Mouse (Mus musculus) midbrain, embryonic 11.5 days (tissue): ENCODE results near the gene Exoc6b. TPM values are rescaled to one million over a fixed set of nuclear protein-coding genes. Genes with fewer than 3 reads are reported as not detected.

Source experiments
- ATAC-seq: fragments of 200-750 bp; cut with Nextera tagmentation; 2 replicates; pipeline ENCODE4 v1.8.0; 2017; ENCODE audit warnings: moderate TSS enrichment, moderate library complexity; ENCODE audit not compliant: low FRiP score
- DNase-seq: peaks from one replicate; pipeline ENCODE4 v3.0.0; 2015; ENCODE audit warnings: low spot score; ENCODE audit errors: missing footprints
- H3K27ac ChIP-seq: fragments of 300-500 bp; sonication (generic); 2 replicates; pipeline ENCODE4 v1.5.1; 2014; ENCODE audit warnings: low read depth, low read length
- H3K27me3 ChIP-seq: fragments of 300-500 bp; sonication (generic); 2 replicates; pipeline ENCODE4 v1.6.1; 2014; ENCODE audit warnings: mild to moderate bottlenecking, low read length, moderate library complexity, mixed read lengths; ENCODE audit not compliant: control insufficient read depth, insufficient read depth
- H3K36me3 ChIP-seq: fragments of 300-500 bp; sonication (generic); 2 replicates; pipeline ENCODE4 v1.6.1; 2014; ENCODE audit warnings: mild to moderate bottlenecking, low read length, moderate library complexity, mixed read lengths; ENCODE audit not compliant: control insufficient read depth, insufficient read depth
- H3K4me1 ChIP-seq: fragments of 300-500 bp; sonication (generic); 2 replicates; pipeline ENCODE4 v1.6.1; 2014; ENCODE audit warnings: low read length; ENCODE audit not compliant: control insufficient read depth, insufficient read depth
- H3K4me2 ChIP-seq: fragments of 300-500 bp; sonication (generic); 2 replicates; pipeline ENCODE4 v1.6.1; 2014; ENCODE audit warnings: mild to moderate bottlenecking, moderate library complexity
- H3K4me3 ChIP-seq: fragments of 300-500 bp; sonication (generic); 2 replicates; pipeline ENCODE4 v1.5.1; 2014; ENCODE audit warnings: low read depth, low read length
- H3K9ac ChIP-seq: fragments of 300-500 bp; sonication (generic); 2 replicates; pipeline ENCODE4 v1.6.1; 2014; ENCODE audit warnings: low read length
- H3K9me3 ChIP-seq: fragments of 300-500 bp; sonication (generic); 2 replicates; pipeline ENCODE4 v1.6.1; 2016; ENCODE audit warnings: low read length; ENCODE audit not compliant: control insufficient read depth
- WGBS: fragments of 180-500 bp; shearing (Covaris S2); extraction: QIAGEN DNeasy Blood & Tissue Kit; methylation state at CpG from one replicate; pipeline ENCODE4 v1.1.7; 2014; 5-methylcytosine and 5-hydroxymethylcytosine counted together
- polyA plus RNA-seq: library from polyadenylated mRNA; unstranded; fragments of >200 nt; fragmentation: Nextera tagmentation; extraction: Ambion mirVana; gene quantifications from 2 replicates; pipeline ENCODE4 v1.2.1, GENCODE M21; 2014

Gene Exoc6b
- polyA plus RNA-seq, 1 experiment from 2014 or later = 32.0 TPM

GRCm38 (mm10) chr6:84657091-84657490 is 412.2 kb downstream of the Exoc6b start:
- no peaks in the 10 kb centered on the region for H3K27me3 ChIP-seq
- H3K36me3 ChIP-seq = no peaks in the 10 kb centered on the region
- H3K4me2 ChIP-seq = no peak overlapping the region
- H3K9ac ChIP-seq = no peak overlapping the region
- ATAC-seq (no peak), DNase-seq (no peak)
- H3K4me1 ChIP-seq = no peaks in the 10 kb centered on the region
- H3K27ac ChIP-seq = no peak overlapping the region
- H3K4me3 ChIP-seq = no peak overlapping the region
- H3K9me3 ChIP-seq = no peaks in the 10 kb centered on the region
- 29% methylated on average over 1 of the region's 1 CpGs for WGBS

GRCm38 (mm10) chr6:84656680-84657079 is 412.6 kb downstream of the Exoc6b start:
- 46% methylated on average over 2 of the region's 2 CpGs for WGBS
- Histone ChIP-seq H3K9ac (no peak overlapping the region), H3K27me3 (no peaks in the 10 kb centered on the region), H3K9me3 (no peaks in the 10 kb centered on the region), H3K4me3 (no peak overlapping the region), H3K36me3 (no peaks in the 10 kb centered on the region), H3K27ac (no peak overlapping the region), H3K4me2 (no peak overlapping the region), H3K4me1 (no peaks in the 10 kb centered on the region)
- no peak for DNase-seq
- ATAC-seq = no peak

GRCm38 (mm10) chr6:84651902-84652301 is 417.4 kb downstream of the Exoc6b start:
- Histone ChIP-seq H3K4me1 (no peaks in the 10 kb centered on the region), H3K4me3 (no peak overlapping the region), H3K27ac (no peak overlapping the region), H3K9ac (no peak overlapping the region), H3K4me2 (no peak overlapping the region), H3K27me3 (no peaks in the 10 kb centered on the region), H3K9me3 (no peaks in the 10 kb centered on the region), H3K36me3 (no peaks in the 10 kb centered on the region)
- 88% methylated on average over 3 of the region's 3 CpGs for WGBS
- DNase-seq = no peak
- ATAC-seq = no peak

GRCm38 (mm10) chr6:84647197-84647596 is 422.1 kb downstream of the Exoc6b start:
- Histone ChIP-seq H3K27me3 (no peaks in the 10 kb centered on the region), H3K27ac (no peak overlapping the region), H3K4me3 (no peak overlapping the region), H3K9me3 (no peaks in the 10 kb centered on the region), H3K4me1 (no peaks in the 10 kb centered on the region), H3K36me3 (no peaks in the 10 kb centered on the region), H3K9ac (no peak overlapping the region), H3K4me2 (no peak overlapping the region)
- WGBS = 78% methylated on average over 4 of the region's 4 CpGs
- DNase-seq (no peak), ATAC-seq (no peak)

GRCm38 (mm10) chr6:84646696-84647095 is 422.6 kb downstream of the Exoc6b start:
- no peaks in the 10 kb centered on the region for H3K4me1 ChIP-seq
- H3K4me3 ChIP-seq = no peak overlapping the region
- DNase-seq (no peak), ATAC-seq (no peak)
- WGBS = 70% methylated on average over 2 of the region's 2 CpGs
- H3K9ac ChIP-seq = no peak overlapping the region
- no peak overlapping the region for H3K27ac ChIP-seq
- no peaks in the 10 kb centered on the region for H3K9me3 ChIP-seq
- no peaks in the 10 kb centered on the region for H3K36me3 ChIP-seq
- no peaks in the 10 kb centered on the region for H3K27me3 ChIP-seq
- H3K4me2 ChIP-seq = no peak overlapping the region

GRCm38 (mm10) chr6:84641062-84641431 is 428.3 kb downstream of the Exoc6b start:
- no peak overlapping the region for H3K4me2 ChIP-seq
- 79% methylated on average over 4 of the region's 4 CpGs for WGBS
- H3K9ac ChIP-seq = no peak overlapping the region
- no peaks in the 10 kb centered on the region for H3K36me3 ChIP-seq
- H3K27ac ChIP-seq = no peak overlapping the region
- ATAC-seq (no peak), DNase-seq (no peak)
- no peaks in the 10 kb centered on the region for H3K27me3 ChIP-seq
- H3K9me3 ChIP-seq = no peaks in the 10 kb centered on the region
- H3K4me1 ChIP-seq = no peaks in the 10 kb centered on the region
- H3K4me3 ChIP-seq = no peak overlapping the region

GRCm38 (mm10) chr6:84640324-84641061 is 428.8 kb downstream of the Exoc6b start:
- Histone ChIP-seq H3K4me3 (no peak overlapping the region), H3K27ac (no peak overlapping the region), H3K9me3 (no peaks in the 10 kb centered on the region), H3K4me2 (no peak overlapping the region), H3K36me3 (no peaks in the 10 kb centered on the region), H3K27me3 (no peaks in the 10 kb centered on the region), H3K9ac (no peak overlapping the region), H3K4me1 (no peaks in the 10 kb centered on the region)
- DNase-seq (no peak), ATAC-seq (no peak)
- 78% methylated on average over 9 of the region's 9 CpGs for WGBS

- no peaks in the 10 kb centered on the region for H3K36me3 ChIP-seq
- no peak overlapping the region for H3K9ac ChIP-seq
- H3K4me1 ChIP-seq = no peaks in the 10 kb centered on the region
- H3K4me2 ChIP-seq = no peak overlapping the region
- ATAC-seq = no peak
- H3K27ac ChIP-seq = no peak overlapping the region
- no peaks in the 10 kb centered on the region for H3K9me3 ChIP-seq
- no peak overlapping the region for H3K4me3 ChIP-seq
- no peak for DNase-seq
- H3K27me3 ChIP-seq = no peaks in the 10 kb centered on the region
Observed at GRCm38 (mm10) chr6:84638206-84638605, 431.1 kb downstream of the Exoc6b start.

GRCm38 (mm10) chr6:84631588-84631987 is 437.7 kb downstream of the Exoc6b start:
- WGBS = 89% methylated on average over 2 of the region's 2 CpGs
- no peak overlapping the region for H3K9ac ChIP-seq
- no peaks in the 10 kb centered on the region for H3K9me3 ChIP-seq
- DNase-seq = no peak
- no peaks in the 10 kb centered on the region for H3K27me3 ChIP-seq
- H3K4me2 ChIP-seq = no peak overlapping the region
- H3K4me3 ChIP-seq = no peak overlapping the region
- H3K27ac ChIP-seq = no peak overlapping the region
- no peaks in the 10 kb centered on the region for H3K36me3 ChIP-seq
- no peak for ATAC-seq
- no peaks in the 10 kb centered on the region for H3K4me1 ChIP-seq
